Mouse (Mus musculus) gastrocnemius, adult 8-10 months (tissue): Measurements from ENCODE around the gene Dscaml1. TPM values are rescaled to one million over a fixed set of nuclear protein-coding genes. Genes with fewer than 3 reads are reported as not detected.
"Not testable (repeated sequence)": the region's sequence is repeated elsewhere in the genome, so short reads cannot be mapped to it uniquely, and the experiment has no call there.

Experiments used
- DNase-seq, 2 experiments: peaks; one replicate each; pipeline ENCODE4 v3.0.0; 2022; ENCODE audit warnings: low spot score in 2 of 2
- total RNA-seq, 4 experiments: library from RNA; stranded (reverse); gene quantifications; 2 replicates each; pipeline ENCODE4 v1.2.4; 2022

Dscaml1 gene
- total RNA-seq, 4 experiments from 2014 or later: not detected

DNA sequence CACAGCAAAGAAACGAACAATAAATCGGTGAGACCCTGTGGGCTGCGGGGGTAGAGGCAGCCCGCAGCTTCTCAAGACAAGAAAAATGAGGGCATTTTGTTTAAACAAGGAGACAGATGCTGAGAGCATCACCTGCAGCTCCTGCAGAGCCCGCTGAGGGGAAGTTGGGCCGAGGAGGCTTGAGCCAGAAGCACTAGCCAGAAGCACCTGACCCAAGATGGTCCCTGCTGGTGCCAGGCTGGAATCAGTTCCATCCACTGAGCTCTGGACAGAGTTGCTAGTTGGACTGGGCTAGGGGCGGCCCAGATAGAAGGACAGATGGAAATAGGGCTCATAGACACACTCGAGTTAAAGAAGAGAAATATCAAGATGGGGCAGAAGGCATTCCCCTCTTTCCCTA, 340.7 kb downstream of the Dscaml1 start:
- no peak for DNase-seq

DNA sequence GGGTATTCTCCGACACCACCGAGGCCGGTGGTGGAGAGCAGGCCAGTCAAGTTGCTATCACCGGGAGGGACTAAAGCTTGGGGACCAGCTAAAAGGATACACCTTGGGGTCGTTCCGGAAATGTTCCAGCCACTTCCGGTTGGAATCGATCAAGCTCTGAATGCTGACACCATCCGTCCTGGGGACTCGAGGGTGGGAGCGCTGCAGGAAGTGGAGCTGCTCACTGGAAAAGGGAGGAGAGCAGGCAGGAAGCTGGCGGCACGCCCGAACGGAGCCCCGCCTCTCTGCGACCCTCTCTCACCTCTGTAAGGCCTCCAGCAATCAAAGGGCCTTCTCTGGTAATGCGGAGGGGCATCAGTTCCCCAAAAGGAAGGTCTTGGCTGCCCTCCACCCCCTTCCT, 342.0 kb downstream of the Dscaml1 start:
- DNase-seq: no peak

DNA sequence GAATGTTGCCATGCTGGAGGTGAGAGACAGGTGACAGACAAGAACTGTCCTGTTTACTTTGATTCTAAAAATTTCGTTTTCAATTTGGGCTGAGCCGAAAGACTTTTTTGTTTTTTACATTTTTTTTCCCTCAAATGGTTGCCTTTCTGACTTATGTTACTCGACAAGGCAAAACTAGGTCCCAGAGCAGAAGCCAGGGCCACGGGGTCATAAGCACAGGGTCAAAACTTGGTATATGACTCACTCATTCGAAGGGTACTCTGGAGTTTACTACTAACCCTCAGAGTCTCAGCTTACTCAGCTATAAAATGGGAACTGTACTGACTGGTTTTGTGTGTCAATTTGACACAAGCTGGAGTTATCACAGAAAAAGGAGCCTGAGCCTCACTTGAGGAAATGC, 343.2 kb downstream of the Dscaml1 start:
- DNase-seq: no peak

DNA sequence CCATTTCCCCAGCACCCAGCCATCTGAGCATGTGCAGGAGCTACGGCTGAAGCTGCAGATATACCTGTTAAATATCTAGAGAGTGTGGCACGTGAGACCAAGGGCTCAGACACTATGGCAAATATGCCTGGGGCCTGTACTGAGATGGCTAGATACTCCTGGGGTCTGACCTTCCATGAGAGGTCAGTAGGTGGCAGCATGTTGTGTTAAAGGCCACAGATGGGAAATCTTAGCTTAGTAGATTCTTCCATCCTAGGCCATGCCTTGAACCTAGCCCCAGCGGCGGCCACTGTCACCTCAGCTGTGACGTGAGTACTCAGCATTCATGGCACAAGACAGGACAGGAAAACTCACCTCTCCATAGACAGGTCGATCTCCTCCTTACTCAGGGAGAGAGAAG, 347.7 kb downstream of the Dscaml1 start:
- no peak for DNase-seq

DNA sequence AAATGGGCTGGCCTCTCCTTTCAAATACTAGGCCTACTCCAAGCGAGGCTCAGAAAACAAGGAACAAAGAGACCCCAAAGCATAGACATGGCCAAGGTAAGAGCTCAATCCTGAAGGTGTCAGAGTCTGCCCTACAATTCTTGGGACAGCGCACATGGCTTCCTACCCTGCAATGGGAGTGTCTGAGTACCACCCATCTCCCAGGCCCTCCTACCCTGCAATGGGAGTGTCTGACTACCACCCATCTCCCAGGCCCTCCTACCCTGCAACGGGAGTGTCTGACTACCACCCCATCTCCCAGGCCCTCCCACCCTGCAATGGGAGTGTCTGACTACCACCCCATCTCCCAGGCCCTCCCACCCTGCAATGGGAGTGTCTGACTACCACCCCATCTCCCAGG, 349.7 kb downstream of the Dscaml1 start:
- not testable (repeated sequence) for DNase-seq

DNA sequence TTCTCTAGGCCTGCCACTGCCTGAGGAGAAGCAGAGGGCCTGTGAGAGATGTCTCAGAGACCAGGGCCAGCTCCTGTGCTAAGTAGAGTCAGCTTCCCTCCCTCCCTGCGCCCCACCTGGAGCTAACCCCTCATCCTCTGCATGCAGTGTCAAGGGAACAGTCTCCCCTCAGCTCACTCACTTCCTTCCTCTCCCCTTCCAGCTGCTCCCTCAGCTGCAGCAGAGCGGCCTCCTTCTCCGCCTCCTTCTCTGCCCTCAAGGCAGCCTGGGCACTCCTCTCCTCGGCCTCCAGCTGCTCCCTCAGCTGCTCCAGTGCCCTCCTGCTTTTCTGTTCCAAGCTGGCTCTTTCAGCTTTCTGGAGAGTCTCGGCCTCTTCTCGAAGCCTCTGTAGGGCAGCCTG, 352.8 kb downstream of the Dscaml1 start:
- no peak for DNase-seq

DNA sequence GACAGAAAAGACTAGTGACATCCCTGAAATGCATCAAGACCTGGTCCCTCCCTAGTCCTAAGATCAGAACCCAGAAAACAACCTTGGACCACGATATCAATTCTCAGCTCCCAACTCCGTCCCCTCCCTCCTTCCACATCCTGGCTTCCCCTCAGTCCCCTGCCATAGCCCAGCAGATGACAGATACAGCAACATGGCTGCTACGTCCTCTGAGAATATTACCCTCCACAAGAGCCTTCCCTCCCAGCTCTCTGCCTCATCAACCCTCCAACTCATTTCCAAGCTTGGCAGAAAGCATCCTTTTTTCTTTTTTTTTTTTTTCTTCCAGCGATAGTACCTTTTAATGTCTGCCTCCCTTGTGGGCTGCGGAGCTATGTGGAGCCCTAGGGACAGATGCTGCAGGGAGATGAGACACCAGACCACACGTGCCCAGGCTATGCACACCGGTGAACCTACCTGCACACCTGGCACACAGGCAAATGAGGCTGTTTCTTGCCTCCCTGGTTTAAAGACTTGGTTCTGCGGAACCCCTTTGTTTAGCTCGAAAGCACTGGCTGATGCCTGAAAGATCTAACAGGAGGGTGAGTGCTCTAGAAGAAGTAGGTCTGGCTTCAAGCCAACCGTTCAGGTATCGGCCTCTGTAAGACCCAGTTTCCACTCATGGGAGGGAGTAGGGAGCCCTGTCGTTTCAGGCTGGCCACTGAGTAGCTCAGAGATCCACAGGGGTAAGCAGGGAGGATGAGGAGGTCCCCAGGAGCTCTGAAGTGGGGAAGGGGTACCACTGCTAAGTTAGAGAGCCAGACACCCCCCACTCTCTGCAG, 357.0 kb downstream of the Dscaml1 start:
- no peak for DNase-seq

DNA sequence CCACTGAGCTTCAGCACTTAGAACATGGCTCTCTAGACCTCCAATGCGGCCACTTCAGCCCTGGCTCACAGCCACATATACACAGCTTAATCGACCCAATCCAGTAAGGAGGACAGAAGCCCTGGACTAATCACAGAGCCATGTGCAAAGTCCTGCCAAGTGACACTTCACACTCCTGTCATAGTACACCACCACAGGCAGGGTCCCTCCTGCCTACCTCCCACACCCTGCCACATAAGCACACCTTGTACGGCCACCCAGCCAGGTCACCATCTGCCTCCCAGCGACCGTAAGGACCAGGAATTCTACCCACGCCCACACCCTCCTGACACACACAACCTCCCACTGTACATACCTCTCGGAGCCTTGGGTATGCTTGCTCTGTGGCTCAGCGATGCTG, 360.6 kb downstream of the Dscaml1 start:
- no peak for DNase-seq

DNA sequence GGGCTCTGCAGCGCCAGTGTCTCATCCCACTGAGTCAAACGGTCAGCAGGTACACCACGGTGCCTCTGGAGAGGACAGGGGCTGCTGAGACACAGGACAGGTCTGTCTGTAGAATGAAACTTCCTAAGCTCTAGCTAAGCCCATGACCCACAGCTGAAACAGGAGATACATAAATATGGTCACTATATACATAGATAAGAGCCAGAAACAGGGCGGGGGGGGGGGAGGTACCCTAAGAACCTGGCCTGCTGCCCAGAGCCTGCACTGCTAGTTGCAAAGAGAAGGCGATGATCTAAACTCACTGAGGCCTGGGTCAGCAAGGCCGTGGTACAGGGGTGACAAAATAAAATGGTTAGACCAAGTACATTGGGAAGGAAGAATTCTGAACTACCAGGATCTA, 361.1 kb downstream of the Dscaml1 start:
- no peak for DNase-seq

DNA sequence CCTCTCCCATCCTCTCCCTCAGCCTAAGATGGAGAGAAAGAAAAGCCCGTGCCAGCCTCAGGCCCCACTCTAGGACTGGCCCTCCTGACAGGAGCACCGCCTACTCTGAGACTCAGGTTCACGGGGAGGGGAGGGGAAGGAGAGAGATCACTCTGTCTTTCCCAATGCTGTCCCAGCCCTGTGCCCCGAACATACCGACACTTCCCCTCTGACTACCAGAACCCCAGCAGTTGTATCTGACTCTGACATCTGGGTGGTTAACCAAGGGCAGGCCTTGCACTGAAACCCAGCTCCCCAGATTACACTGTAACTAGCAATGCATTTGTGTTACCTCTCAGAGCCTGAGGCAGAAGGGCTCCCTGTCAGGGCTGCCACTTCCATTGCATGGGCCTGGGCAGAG, 362.0 kb downstream of the Dscaml1 start:
- no peak for DNase-seq

DNA sequence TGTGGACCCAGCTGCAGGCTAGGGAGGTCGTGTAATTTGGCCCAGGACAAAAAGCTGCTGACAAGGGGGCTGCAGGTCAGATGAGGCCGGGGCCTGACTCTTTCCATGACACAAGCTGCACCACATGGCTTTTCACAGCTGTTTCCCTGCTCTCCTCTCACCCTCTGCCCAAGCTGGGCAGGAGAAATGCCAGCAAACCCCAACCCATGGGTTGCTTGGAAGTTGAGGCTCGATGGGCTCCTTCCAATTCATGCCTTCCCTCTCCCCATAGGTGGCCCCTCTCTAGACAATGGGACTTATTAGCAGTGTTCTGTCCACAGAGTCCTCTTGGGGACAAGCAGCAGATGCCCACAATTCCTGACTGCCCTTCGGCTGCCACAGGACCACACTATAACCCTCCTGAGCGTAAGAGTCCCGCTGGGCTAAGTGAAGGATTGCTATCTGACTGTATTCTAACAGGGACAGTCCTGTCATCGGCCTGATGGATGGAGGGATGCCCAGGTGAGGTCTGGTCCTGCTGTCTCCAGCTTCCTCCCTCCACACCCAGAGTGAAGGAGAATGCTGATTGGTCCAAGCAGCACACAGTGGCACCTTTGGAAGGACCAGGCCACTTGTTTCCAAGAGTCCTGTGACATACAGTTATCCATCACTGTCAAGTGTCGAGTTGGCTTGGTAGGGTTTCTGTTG, 365.2 kb downstream of the Dscaml1 start:
- no peak for DNase-seq

DNA sequence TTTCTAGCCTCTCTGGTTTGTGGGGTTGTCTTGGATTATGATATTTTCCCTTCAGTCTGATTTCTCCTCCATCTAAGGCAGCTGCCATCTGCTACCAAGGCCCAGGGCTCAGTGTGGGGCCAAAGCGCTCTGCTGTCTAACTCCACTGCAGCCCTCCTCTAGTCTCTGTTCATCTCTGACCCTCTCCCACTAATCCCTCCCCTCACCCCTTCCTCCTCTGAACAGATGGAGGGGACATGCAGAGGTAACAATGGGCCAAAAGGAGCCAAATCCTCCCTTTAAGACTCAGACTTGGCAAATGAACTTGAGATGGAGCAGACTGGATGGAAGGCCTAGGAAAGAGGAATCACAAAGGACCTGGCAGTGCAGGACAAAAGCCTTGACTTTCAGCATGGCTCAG, 365.8 kb downstream of the Dscaml1 start:
- no peak for DNase-seq

DNA sequence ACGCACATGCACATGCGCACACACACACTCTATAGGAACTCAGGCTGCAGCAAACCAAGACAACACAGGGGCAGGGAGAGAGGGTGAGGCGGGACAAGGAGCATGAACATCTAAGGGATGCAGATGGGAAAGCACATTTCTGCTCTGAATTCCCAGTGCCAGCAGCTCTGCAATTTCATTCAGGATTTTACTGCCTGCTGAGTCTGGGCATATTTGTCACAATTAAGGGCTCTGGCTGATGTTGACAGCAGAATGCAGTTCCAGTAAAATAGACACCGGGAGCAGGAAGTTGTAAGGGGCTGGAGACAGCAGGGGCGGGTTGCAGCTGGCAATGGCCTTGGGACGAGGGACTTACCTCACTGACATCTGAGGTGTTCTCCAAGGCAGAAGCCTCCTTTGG, 367.3 kb downstream of the Dscaml1 start:
- DNase-seq: no peak

DNA sequence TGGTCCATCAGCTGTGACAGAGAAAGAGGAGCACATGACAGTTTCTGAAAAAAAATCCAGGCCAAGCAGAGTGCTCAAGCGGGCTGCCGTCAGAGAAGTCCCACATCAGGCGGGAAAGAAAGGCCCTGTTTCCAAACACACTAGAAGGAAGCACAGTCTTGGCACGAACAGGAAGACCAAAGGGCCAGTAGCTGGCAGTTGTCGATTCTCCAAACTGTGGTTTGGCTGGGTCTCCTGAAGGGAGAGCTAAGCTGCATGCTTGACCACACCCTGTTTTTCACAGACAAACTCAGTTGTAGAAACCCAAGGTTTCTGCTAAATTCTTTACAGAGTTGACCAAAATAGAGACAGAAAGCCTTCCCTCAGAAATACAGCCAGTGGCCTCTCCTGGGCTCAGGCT, 369.3 kb downstream of the Dscaml1 start:
- DNase-seq: peak in 1 of 2 experiments; percentile 44

DNA sequence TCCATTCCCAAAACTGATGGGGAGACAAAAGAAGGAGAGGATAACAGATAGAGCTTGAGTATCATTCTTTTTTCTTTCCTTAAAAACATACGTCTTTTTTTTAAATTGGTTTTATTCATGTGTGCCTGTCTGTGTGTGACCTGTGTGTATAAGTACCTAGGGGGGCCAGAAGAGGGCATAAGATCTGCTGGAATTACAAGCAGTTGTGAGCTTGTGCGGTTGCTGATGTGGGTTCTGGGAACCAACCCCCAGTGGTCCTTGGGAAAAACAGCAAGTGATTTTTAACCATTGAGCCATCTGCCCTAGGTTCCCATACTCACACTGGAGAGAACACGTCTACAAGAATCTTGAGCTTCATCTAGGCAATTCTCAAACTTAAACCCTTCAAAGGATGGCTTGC, 370.8 kb downstream of the Dscaml1 start:
- DNase-seq: no peak

DNA sequence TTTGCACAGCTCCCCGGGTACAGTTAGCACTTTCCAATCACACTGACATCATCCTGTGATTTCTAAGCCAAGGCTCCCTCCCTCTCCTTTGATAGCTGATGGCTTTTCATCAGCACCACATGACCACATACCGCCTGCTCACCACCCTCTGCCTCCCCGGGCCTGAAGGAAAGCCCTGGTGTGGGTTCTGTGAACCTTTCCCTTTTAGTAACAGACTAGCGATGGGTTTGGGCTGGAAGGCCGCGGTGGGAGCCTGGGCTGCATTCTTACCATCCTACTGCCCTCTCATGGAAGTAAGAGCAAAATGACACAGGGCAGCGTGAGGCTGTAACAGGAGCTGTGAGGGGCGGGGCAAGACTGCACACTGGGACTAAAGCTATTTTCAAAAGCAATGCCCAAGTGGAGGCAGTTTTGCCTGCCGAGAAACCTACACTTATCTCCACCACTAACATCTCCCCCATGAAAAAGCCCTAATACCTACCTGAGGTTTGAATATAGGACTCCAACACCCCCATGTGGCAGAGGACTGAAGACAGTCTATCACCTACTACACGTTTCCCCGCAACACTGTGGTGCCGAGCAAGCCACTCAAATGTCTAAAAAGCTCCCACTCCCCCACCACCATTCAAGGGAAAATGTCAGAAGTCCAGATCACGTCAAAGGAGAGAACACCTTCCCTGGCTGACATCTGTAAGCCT, 372.2 kb downstream of the Dscaml1 start:
- DNase-seq: no peak

DNA sequence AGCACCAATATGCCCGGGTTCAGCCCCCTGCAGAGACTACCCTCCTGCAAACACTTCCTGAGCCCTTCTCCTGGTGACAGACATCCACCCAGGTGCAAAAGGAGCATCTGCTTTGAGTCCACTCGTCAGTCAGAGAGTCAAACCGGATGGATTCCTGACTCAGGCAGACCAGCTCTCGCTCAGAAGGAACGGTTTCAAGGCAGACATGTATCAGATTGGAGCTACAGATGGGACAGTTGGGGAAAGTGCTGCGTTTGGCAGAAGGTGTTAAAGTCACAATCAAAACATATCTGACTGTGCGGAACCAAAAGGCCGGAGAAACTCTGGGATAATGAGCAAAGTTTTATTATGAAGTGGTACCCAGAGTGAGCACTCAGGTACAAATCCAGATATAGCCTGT, 373.0 kb downstream of the Dscaml1 start:
- DNase-seq: no peak

Other genes with a start within 250 kb of the Dscaml1 start
- gene BC049352, start 244.6 kb upstream of the Dscaml1 start, total RNA-seq: 1 to 10 TPM in 3 of 4 experiments, under 1 TPM in 1; 0.78 to 1.9 (median 1.4) TPM
- not detected for gene Tmprss4, start 222.5 kb upstream of the Dscaml1 start, total RNA-seq
- under 1 TPM; 0.15 to 0.36 (median 0.28) TPM for gene Il10ra, start 157.5 kb upstream of the Dscaml1 start, total RNA-seq
- 1 to 10 TPM in 1 of 4 experiments, under 1 TPM in 3; 0.16 to 1.3 (median 0.50) TPM for gene Tmprss13, start 107.5 kb upstream of the Dscaml1 start, total RNA-seq
- gene Fxyd6, start 56.4 kb upstream of the Dscaml1 start, total RNA-seq: 10 to 100 TPM; 42.6 to 50.9 (median 47.3) TPM
- 1 to 10 TPM in 2 of 4 experiments, under 1 TPM in 1, not detected in 1; 0.88 to 3.6 (median 1.7) TPM for gene Fxyd2, start 27.0 kb upstream of the Dscaml1 start, total RNA-seq